Mouse (Mus musculus): ENCODE measurements around the gene Nmnat3.
A peak's percentile ranks its signal among the peaks of the same experiment; 100 is the strongest.

Nmnat3 gene

DNA sequence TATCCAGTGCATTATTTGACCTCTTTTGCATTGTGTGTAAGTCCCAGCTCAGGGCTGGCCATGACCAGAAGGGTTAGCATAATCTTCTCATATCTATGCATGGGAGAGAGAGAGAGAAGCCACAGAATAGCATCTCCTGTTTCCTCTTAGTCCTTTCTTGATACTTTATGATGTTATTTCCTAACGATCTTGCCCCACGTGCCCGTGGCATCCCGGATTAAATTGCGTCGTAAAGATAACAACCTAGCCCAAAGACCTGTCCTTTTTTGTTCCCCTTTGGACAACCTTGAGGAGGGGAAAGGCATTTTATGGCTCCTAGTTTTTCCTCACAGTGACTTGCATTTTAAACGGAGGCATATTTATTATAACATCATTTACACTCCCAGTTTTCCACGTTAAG is 78.8 kb downstream of the Nmnat3 start:
- DNase-seq (ENCODE audit: low spot score), result no peak

DNA sequence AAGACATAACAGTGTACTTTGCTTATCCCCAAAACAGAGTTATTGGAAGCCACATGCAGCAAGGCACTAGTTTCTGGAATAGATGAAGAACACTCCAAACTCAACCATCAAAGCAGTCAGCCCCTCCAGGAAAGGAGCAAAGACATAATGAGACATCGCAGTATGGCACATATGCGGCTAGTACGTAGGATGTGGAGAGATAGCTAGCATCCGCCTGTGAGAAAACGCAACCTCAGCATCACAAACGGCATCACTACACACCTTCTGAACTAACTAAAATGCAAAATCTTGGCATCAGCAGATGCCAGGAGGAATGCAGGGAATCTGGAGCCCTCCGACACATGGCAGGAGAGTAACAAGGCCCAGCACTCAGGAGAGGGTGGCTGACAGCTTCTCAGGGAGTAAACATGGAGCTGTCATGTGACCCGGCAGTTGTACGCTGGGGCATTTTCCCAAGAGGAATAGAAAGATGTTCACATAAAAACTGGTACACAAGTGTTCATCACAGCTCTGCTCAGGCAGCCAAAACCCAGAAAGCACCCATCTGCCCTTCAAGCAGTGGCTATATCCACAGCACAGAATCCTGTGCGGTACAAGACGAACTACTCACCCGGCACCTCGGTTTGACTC is 80.2 kb downstream of the Nmnat3 start:
- no peak for DNase-seq (ENCODE audit: low spot score)

DNA sequence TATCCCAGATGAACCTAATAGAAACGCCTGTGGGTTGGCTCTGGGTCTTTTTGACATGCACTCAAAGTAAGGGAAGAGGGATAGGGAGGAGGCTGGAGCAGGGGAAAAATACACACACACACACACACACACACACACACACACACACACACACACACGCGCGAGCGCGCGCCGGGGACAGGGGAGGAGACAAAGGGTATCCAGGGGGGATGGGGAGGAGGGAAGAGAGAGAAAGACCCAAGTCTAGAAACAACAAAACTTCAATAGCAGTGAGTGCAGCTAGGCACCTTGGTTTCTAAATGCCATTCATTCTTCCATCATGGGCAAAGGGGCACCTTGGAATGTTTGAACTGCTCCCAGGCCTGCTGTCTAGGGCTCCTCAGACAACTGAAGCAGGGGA is 82.5 kb downstream of the Nmnat3 start:
- DNase-seq (ENCODE audit: low spot score), result no peak

DNA sequence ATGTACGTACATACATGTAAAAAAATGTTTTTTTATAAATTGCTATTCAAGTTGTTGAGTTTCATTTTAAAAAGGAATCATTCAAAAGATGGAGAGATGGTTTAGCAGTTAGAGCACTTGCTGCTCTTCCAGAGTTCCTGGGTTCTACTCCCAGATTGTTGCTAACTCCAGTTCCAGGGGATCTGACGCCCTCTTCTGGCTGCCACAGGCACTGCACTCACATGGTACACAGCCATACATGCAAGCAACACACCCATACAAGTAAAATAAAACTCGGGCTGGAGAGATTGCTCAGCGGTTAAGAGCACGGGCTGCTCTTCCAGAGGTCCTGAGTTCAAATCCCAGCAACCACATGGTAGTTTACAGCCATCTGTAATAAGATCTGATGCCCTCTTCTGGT is 86.1 kb downstream of the Nmnat3 start:
- DNase-seq (ENCODE audit: low spot score), result no peak

DNA sequence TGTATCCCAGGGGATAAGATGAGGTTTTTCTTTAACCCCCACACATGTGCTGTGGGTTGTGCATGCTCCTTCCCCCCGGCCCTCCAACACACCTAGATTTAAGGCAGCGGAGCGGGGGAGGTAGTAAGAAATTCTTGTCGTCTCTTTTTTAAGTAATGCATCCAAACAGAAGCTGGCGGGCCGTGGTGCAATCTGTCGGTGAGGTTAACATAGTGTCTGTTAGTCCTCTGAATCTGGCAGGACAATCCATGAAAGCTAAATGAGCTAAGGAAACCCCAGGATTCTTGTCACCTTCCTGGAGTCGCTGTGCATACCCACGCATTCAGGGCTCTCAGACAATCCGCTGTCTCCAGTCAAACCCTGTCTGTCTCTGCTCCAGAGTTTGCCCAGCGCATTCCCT is 87.7 kb downstream of the Nmnat3 start:
- no peak for DNase-seq (ENCODE audit: low spot score)

DNA sequence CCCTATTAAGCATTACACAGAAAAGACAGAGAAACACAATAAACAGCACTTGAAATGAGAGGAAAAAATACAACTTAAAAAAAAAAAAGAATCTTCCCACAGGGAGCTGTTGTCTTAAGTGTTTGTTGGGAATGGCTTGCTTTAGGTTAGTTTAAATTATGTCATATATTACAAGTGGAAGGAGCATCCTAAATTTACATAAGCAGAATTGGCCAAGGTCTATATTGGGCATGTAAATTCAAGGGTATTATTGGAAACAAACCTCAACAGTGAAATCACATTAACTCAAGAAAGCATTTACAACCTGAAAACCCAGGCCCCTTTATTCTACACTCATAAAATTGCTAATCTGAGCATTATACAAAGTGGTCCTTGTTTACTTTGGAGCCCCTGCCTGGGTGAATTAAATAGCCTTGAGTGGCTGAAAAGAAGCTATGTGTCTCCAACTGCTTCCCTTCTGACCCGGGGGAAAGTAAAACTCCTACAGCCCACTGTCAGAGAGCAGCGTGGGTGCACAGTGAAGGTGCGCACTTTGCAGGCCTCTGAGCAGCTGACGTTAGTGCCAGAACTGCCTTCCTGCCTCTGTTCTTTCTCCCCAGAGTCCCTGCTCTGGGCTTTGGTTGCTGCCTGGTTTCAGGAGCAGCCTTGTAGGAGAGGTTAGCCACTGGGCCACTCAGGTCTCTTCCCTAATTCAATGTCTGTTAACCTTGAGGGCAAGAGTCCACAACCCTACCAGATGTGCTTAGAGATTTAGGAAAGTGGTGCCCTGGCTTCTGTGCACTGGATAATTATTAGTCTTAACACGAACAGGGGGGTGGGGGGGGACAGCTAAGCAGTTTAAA is 88.3 kb downstream of the Nmnat3 start:
- DNase-seq (ENCODE audit: low spot score), result no peak

DNA sequence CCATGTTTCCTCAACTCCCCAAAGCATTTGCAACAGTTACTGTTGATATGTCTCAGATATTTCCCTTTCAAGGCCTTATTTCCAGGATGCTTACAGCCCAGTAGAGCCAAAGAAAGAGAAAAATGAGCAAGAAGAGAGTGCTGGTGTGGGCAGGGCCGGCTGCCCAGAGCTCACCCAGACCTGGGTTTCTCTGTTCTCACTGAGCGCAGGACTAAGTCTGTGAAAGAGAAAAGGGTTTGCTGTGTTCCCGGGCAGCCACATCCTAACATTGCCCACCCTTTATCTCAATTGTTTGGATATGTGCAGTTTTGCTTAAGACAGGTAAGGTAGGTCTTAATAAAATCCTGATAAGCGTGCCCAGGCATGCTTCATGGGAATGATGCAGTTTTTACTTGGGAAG is 92.5 kb downstream of the Nmnat3 start:
- no peak for DNase-seq (ENCODE audit: low spot score)

DNA sequence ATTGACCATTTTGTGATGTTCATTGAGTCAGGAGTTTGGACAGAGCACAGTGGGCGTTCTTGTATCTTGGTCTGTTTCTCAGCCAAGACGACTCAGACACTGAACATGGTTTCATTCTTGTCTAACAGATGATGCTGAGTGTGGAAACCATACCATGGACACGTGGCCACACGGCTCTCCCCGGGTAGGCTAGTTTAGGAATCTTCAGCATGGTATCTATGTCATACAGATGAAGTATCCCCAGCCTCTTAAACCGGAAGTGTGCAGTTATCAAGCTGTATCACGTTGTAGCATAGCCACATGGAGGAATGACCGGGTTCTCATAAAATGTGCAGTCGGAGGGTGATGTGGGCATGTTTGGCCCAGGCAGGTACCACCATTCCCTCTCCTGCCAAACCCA is 93.4 kb downstream of the Nmnat3 start:
- DNase-seq (ENCODE audit: low spot score), result no peak

DNA sequence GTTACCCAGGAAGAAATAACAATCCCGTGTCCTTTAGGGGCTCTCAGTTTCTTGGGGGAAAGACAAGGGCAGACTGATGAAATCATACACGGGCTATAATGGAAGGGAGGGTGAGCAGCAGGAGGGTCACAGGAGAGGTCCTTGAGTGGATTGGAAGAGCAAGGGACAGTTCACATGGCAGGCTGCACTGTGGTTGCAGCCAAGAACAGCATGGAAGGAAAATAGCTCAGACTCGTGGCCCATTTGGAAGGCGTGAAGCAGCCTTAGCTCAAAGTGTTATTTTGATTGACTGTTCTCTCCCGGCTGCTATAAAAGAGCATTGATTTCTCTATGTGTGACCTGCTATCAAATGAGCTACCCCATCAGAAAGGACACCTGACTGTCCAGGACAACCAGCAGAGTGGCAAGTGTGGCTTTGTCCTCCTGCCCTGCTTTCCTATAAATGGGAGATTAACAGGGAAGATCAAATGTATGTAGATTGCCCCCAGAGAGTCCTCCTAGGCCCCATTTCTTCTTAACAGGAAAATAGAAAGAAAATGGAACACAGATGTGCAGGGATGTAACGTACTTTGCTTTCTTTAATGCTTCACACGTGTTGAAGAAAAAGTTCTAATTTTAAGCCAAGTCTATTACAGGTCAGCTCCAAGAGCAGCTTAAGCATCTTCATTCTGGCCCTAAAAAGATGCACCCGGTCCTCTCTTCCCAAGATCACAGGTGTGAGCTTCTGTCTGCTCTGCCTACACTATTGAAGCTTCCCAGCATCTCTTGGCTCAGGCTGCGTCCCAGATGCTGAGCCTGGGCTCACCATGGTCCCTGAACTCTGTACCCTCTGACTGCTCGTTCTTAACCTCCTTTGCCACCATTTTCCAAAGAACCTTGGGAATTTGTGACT is 100.8 kb downstream of the Nmnat3 start:
- DNase-seq (ENCODE audit: low spot score), result no peak

DNA sequence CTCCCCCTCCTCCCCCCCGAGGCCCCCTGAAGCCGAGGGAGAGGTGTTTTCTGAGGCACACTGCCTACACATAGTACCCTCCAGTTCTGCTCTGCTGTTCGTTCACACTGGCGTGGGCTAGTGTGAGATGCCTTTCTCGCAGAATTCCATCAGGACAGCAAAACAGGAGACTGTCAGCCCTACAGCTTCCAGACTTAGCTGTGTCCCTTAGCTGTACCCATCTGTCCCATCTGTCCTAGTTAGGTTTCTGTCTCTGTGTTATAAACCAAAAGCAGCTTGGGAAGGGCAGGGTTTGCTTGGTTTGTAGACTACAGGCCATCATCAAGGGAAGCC is 101.4 kb downstream of the Nmnat3 start:
- DNase-seq (ENCODE audit: low spot score), result no peak

DNA sequence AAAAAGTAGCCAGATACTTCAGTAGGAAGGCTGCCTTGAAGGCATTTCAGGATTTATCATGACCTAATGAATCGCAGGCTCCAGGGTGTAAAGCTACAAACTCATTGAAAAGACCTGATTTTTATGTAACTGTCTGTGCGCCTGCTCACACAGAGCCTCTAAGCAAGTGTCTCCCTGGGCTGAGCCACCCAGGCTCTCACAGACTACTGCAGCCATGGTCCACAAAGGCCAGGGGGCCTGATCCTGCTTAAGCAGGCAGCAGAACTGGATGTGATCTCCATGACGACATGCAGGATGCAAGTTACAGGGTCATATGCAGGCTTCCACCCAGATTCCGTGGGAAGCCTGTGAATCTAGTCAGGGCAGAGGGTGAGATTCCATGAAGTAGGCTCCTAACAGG is 106.3 kb downstream of the Nmnat3 start:
- no peak for DNase-seq (ENCODE audit: low spot score)

DNA sequence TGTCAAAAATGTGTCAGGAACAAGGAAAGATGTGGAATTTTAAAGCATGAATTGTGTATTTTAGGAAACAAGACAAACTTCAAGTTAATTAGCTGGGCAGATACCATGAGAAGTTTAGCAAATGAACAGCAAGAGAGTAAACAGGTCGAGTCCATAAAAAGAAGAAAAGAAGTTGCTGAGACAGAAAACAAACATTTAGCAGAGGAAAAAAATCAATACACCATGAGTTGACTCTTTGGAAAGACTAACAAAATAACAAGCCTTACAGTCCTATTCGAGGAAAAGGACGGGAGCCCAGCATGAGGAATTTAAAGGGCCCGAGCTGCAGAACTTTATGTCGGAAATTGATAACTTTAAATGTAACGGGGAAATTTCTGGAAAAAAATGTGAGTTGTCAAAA is 110.0 kb downstream of the Nmnat3 start:
- DNase-seq (ENCODE audit: low spot score), result no peak

DNA sequence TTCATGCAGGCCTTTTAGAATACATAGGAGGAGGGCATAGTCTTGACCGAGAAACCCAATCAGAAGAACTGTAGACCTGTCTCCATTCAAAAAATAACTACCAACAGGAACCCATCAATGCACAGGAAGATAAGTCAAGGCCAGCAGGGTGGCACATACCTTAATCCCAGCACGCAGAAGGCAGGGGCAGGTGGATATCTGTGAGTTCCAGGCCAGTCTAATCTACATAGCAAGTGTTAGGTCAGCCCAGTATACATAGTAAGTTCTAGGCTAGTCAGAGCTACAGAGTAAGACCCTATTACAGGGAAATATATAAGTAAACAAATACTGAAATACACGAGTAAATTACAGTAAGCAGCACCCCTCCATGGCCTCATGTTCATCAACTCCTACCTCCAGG is 110.6 kb downstream of the Nmnat3 start:
- DNase-seq (ENCODE audit: low spot score), result no peak

DNA sequence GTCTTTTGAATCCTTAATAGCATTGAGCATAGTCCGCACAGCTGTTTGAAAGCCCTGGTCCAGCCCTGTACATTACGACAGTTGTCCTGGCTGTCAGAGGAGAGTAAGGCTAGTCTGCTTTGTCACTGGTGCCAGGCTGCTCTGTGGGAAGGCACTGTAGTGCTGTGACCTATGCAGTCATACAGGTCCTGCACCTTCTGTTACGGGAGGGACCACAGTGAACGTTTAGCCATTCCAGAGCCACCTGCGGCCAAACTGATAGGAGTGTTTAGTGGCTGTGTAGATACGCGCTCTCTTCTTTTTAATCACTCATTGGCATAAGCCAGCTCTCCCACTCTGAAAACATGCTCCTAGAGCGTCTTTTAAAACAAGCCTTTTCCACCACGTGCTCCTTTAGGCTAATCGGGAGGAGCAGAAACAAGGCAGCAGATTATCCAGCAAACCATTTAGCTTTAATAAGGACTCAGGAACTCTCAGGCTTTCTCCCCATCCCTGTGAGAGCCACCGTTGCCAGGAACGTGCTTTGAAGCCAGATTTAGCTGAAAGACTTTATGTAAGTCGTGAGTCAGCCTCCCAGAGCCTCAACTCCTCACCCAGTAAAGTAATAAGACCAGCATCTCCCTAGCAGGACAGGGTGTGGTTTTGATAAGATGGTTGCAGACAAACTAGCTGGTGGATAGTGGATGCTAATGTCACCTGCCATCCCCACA is 113.1 kb downstream of the Nmnat3 start:
- no peak for DNase-seq (ENCODE audit: low spot score)

DNA sequence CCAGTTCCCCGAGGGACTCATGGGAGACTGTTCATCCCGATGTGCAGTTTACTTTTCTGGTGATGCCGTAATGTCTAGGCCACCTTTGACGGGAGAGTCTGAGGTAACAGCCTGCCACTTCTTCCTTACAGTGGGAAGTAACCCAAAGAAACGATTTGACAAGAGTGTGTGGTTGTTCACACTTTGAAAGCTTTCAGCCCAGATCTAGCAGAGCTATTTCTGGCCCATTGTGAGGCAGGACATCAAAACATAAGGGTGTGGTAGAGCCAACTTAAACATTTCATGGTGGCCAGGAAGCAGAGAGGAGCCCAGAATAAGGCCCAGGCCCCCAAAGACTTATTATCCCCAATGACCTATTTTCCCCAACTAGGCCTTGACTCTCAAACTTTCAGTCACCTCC is 114.4 kb downstream of the Nmnat3 start:
- no peak for DNase-seq (ENCODE audit: low spot score)

DNA sequence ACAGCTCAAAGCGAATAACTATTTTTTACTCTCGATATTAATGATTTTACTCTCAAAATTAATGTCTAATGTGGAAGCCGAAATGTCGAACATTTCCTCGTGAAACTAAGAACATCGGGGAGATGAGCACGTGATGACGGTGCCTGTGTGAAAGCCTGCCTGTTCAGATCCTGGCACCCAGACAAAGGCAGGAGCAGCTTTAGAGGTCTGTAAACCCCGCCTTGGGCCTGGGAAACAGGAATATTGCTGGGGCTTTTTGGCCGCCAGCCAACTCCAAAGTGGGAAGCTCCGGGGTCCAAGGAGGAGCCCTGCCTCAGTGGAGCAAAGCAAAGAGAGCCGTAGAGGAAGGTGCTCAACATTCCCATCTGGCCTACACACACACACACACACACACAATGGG is 120.5 kb downstream of the Nmnat3 start:
- no peak for DNase-seq (ENCODE audit: low spot score)

DNA sequence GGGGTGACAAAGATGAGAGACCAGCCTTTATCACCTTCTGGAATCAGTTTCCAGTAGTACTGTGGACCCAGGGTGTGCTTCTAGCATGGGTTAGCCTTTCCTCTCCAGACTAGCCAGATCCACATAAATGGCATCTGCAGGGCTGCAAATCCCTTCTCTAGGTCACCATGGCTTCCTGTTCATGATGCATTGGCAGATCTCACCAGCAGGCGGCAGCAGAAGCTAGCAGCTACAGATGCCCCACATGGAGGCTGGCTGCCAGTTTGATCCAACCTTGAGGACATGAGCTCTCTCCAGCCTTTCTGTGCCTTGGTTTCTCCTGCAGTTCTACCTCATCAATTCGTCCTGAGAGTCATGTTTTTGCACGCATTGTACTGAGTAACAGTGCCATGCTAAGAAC is 121.9 kb downstream of the Nmnat3 start:
- DNase-seq (ENCODE audit: low spot score), result peak; percentile 66

DNA sequence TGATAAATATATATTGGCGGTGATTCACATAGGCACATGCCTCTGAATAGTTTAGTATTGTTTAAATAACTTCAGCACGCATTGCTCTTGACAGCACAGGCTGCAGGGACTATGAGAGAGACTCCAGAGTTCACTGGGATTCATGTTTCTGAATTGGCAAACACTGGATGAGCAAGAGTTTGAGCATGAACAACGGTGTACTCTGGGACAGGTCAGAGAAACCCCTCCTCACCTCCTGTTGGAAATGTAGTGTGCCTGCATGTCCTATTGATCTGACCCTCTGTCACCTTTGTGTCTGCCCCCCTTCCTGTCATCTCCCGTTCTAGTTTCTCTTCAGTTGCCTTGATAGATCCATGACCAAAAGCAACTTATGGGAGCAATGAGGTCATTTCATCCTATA is 128.2 kb downstream of the Nmnat3 start:
- no peak for DNase-seq (ENCODE audit: low spot score)

DNA sequence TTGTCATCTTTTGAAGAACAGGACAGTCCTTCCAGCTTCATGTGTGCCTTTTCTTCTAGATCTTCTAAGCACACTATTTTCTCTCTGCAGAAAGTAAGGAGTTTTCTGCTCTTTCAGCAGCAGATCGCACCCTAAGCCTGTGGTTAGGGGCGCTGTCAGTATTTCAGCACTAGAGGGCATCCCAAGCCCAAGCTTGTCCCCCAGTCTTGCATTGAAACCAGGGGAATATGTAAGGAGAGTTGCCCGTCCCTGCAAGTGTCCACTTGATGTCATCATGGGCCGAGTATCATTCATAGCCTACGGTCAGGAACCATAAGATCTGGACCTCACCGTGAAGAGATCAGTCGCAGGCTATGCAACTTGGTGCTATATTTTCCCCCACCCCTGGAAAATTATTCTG is 130.7 kb downstream of the Nmnat3 start:
- peak; percentile 27 for DNase-seq (ENCODE audit: low spot score)

DNA sequence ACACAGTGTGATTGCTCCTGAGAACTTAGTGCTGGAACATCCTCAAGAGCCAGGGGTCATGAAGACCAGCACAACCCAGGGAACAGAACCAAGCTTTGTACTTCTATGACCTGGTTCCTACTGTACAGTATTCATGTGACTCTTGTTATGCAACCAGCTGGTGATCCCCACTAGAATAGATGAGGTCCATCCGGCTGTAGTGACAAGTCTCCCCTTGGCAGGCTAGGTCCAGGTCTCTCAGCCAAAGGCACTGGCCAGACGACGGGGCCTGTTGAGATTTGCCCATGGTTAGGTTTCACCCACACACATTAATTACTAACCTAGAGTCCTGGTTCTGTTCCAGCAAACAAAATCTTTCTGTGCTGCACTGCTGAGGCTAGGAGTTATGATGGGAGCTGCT is 131.1 kb downstream of the Nmnat3 start:
- DNase-seq (ENCODE audit: low spot score), result no peak

DNA sequence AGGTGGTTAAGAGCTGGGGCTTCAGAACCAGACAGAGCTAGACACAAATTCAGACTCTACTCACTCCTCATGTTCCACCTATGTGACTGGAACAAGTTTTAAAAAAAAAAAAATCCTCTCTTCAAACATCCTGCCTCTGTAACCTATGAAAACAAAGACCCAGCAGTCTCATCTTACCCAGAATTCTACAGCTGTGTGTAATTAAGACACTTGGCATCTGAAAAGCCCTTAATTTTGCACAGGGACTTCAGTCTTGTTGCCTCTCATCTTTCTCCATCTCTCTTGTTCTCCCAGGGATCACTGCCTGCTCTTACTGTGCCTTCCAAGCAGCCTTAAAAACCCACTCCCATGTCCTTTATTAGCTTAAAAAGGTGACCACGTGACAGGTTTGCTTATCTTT is 133.4 kb downstream of the Nmnat3 start:
- no peak for DNase-seq (ENCODE audit: low spot score)

DNA sequence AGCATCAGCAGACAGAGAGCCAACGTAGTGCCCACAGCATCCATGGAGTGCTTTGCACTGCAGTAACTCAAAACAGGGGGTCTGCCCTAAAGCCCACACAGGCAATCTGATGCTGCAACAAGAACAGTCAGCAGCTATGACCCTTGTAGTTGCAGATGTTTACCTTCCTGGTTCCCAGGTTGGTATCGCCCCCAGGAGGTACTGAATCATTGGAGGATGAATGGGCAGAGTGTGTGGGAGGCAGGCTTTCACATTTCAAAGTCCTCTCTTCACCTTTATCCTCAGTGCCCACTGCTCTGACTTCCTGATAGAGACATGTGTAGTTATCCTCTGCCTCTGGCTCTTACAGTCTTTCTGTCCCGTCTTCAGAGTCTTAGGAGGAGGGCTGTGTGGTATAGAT is 134.7 kb downstream of the Nmnat3 start:
- no peak for DNase-seq (ENCODE audit: low spot score)
